Mouse (Mus musculus) liver, adult 2 months (tissue): Measurements from ENCODE around the gene Prkcz. TPM values are rescaled to one million over a fixed set of nuclear protein-coding genes. Genes with fewer than 3 reads are reported as not detected.

Experiments used
- DNase-seq: peaks from one replicate; pipeline ENCODE4 v3.0.0-alpha.2; 2011; ENCODE audit warnings: low read depth, low spot score; ENCODE audit errors: extremely low read depth
- H3K27ac ChIP-seq: fragments of 200-500 bp; replicated peaks from 2 replicates; pipeline ENCODE4 v1.5.1; 2012; ENCODE audit warnings: low read depth, mild to moderate bottlenecking, control low read depth, inconsistent platforms, low read length; ENCODE audit not compliant: insufficient read depth
- H3K27me3 ChIP-seq: fragments of 200-500 bp; 2 replicates; pipeline ENCODE4 v1.6.1; 2012; ENCODE audit warnings: mild to moderate bottlenecking, moderate library complexity, low read length, inconsistent platforms; ENCODE audit not compliant: control insufficient read depth, insufficient read depth
- H3K36me3 ChIP-seq: fragments of 200-500 bp; 2 replicates; pipeline ENCODE4 v1.6.1; 2012; ENCODE audit warnings: low read length, inconsistent platforms; ENCODE audit not compliant: control insufficient read depth, insufficient read depth
- H3K4me1 ChIP-seq: fragments of 200-500 bp; 2 replicates; pipeline ENCODE4 v1.6.1; 2011; ENCODE audit warnings: low read length; ENCODE audit not compliant: control insufficient read depth, insufficient read depth
- H3K4me3 ChIP-seq: fragments of 200-500 bp; 2 replicates; pipeline ENCODE4 v1.5.1; 2011; ENCODE audit warnings: low read depth, mild to moderate bottlenecking, control low read depth, low read length, moderate library complexity; ENCODE audit not compliant: insufficient read depth
- H3K79me2 ChIP-seq: fragments of 200-500 bp; 2 replicates; pipeline ENCODE4 v1.6.1; 2012; ENCODE audit warnings: inconsistent platforms, mild to moderate bottlenecking, low read length, moderate library complexity; ENCODE audit not compliant: control insufficient read depth, insufficient read depth
- H3K9ac ChIP-seq: fragments of 200-500 bp; 2 replicates; pipeline ENCODE4 v1.6.1; 2012; ENCODE audit warnings: low read depth, mild to moderate bottlenecking, control low read depth, inconsistent platforms, low read length
- CTCF ChIP-seq: fragments of 200-500 bp; IDR thresholded peaks from 2 replicates; pipeline ENCODE4 v1.5.1; 2011; ENCODE audit warnings: low read depth, low read length, control low read depth
- POLR2A ChIP-seq: fragments of 200-500 bp; IDR thresholded peaks from 2 replicates; pipeline ENCODE4 v1.6.1; 2011; ENCODE audit warnings: low read length, control low read depth; ENCODE audit not compliant: insufficient read depth; ENCODE audit errors: extremely low read depth
- WGBS: fragments of 180-500 bp; shearing (Covaris S2); methylation state at CpG from one replicate; pipeline ENCODE4 v1.1.7; 2018; 5-methylcytosine and 5-hydroxymethylcytosine counted together
- polyA plus RNA-seq: library from polyadenylated mRNA; depleted of rRNA; stranded (reverse); fragments of >200 nt; gene quantifications from 2 replicates; pipeline ENCODE4 v1.2.3, GENCODE M21; 2012
- total RNA-seq: library from RNA; depleted of rRNA; stranded (reverse); fragments of >200 nt; gene quantifications from 2 replicates; pipeline ENCODE4 v1.2.3, GENCODE M21; 2014

Gene Prkcz
- total and polyA plus RNA-seq, 2 experiments, result 11.4 to 18.3 TPM

DNA sequence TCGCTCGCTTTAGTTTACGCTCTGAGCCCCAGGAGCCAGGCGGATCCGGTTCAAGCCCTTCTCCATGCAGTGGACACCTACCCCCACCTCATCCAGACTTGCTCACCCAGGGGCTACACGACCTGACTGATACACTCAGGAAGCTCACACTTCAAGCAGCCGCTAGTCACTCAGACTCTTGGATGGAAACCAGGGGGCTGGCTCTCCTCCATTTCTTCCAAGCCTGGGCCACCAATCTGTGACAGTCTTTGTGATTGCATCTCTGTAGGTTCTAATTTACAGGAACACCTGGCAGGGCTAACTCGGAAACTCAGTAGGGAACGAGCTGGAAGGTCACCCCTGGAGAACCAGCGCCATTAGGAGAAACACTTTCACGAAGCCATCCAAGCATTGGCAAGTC, 73.4 kb downstream of the Prkcz start:
- Histone ChIP-seq H3K27me3 (no peaks in the 10 kb centered on the region), H3K36me3 (no peaks in the 10 kb centered on the region), H3K4me3 (no peak overlapping the region), H3K79me2 (no peaks in the 10 kb centered on the region), H3K4me1 (no peaks in the 10 kb centered on the region), H3K9ac (no peak overlapping the region), H3K27ac (no peak overlapping the region)
- no peak for TF ChIP-seq POLR2A
- no peak for TF ChIP-seq CTCF
- DNase-seq, result no peak
- WGBS, result 87% methylated on average over 11 of the region's 11 CpGs

DNA sequence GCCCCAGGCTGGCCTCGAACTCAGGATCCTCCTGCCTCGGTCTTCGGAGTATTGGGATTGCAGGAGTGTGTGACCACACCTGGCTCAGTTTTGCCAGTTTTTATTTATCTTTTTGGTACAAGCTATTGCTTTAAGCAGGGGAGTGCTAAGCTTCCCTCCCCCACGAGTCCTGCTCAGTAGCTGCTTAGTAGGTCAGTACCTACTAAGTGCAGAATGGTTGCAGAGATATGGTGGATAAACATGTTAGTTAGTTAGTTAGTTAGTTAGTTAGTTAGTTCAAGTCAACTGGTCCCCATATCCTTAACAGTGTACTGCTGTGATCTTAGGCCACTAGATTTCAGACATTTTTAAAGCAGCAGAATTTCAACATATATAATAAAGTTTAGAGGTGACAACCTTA, 75.1 kb downstream of the Prkcz start:
- no peak overlapping the region for H3K4me3 ChIP-seq
- TF ChIP-seq CTCF (no peak), POLR2A (no peak)
- no peaks in the 10 kb centered on the region for H3K36me3 ChIP-seq
- H3K27me3 ChIP-seq, result no peaks in the 10 kb centered on the region
- no peak for DNase-seq
- H3K4me1 ChIP-seq, result peaks cover 3% of the 10 kb centered on the region; the same call in 1 of the 2 replicates
- H3K9ac ChIP-seq, result no peak overlapping the region
- H3K27ac ChIP-seq, result no peak overlapping the region
- H3K79me2 ChIP-seq, result no peaks in the 10 kb centered on the region
- 91% methylated on average over 4 of the region's 4 CpGs for WGBS

DNA sequence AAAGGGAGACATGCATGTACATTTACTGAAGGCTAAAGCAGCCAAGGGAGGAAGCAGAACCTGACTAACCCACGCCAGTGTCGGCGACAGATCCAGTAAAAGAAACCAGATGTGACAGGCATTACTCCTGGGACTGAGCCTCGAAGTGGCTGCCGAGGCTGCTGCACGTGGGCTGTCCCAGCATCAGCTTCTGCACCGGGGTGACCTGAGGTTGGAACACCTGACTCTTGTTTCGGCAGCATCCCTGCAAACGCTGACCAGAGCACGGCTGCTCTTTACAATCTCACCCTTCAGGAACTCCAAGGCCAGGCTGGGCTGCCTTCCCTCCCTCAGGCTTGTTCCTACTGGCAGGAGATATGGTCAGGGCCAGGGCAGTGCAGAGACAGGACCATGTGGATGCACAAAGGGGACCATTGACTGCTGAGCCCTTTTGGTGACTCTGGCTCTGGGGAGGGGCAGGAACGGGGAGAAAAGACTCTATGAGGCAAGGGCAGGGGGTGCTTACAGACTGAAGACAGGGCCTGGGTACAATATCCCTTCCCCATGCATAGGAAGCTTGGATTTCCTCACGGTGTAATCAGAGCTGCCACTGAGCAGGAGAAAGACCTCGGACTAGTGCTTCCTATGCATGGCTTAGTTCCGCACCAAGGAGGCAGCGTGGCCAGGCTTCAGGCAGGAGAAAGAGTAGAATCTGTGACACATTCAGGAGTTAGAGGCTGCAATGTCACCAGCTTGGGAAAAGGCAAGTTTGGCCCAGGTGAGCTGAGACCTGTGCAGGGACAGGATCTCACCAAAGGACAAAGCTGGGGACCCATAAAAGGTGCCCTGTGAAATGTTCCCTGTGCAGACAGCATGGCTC, 76.4 kb downstream of the Prkcz start:
- H3K36me3 ChIP-seq, result no peaks in the 10 kb centered on the region
- H3K79me2 ChIP-seq, result no peaks in the 10 kb centered on the region
- H3K4me3 ChIP-seq, result no peak overlapping the region
- peaks cover 7% of the 10 kb centered on the region; the same call in 1 of the 2 replicates for H3K4me1 ChIP-seq
- WGBS, result 89% methylated on average over 15 of the region's 15 CpGs
- H3K27me3 ChIP-seq, result no peaks in the 10 kb centered on the region
- DNase-seq, result no peak
- H3K27ac ChIP-seq, result no peak overlapping the region
- TF ChIP-seq CTCF (no peak), POLR2A (no peak)
- no peak overlapping the region for H3K9ac ChIP-seq

DNA sequence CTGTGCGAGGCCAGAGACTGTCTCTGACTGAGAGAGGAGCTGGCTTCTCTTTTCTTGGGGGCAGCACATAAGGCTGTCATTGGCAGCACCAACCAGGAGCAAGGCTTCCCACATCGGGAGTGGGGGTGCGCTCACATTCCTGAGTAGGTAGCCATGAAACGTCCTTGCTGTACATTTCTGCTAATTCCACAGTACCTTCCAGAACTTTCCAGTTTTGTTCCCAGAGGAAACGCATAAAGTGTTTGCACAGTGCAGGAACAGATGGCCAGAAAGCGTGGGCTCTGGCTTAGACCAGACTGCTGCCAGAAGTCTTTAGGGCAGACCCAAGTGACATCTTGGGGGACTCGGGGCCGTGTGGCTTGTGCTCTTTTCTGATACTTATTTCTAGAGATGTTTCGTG, 77.6 kb downstream of the Prkcz start:
- H3K9ac ChIP-seq, result no peak overlapping the region
- H3K79me2 ChIP-seq, result no peaks in the 10 kb centered on the region
- no peak overlapping the region for H3K4me3 ChIP-seq
- no peaks in the 10 kb centered on the region for H3K36me3 ChIP-seq
- TF ChIP-seq POLR2A (no peak), CTCF (no peak)
- peaks cover 7% of the 10 kb centered on the region; the same call in 1 of the 2 replicates for H3K4me1 ChIP-seq
- 87% methylated on average over 9 of the region's 9 CpGs for WGBS
- DNase-seq, result no peak
- H3K27ac ChIP-seq, result no peak overlapping the region
- H3K27me3 ChIP-seq, result no peaks in the 10 kb centered on the region

GRCm38 (mm10) chr4:155283001-155283503, 78.1 kb downstream of the Prkcz start:
- no peak overlapping the region for H3K27ac ChIP-seq
- H3K4me1 ChIP-seq, result peaks cover 7% of the 10 kb centered on the region; the same call in 1 of the 2 replicates
- DNase-seq, result no peak
- no peak overlapping the region for H3K4me3 ChIP-seq
- WGBS, result 75% methylated on average over 11 of the region's 11 CpGs
- no peaks in the 10 kb centered on the region for H3K27me3 ChIP-seq
- no peak overlapping the region for H3K9ac ChIP-seq
- H3K79me2 ChIP-seq, result no peaks in the 10 kb centered on the region
- TF ChIP-seq POLR2A, result no peak
- TF ChIP-seq CTCF, result no peak
- no peaks in the 10 kb centered on the region for H3K36me3 ChIP-seq

DNA sequence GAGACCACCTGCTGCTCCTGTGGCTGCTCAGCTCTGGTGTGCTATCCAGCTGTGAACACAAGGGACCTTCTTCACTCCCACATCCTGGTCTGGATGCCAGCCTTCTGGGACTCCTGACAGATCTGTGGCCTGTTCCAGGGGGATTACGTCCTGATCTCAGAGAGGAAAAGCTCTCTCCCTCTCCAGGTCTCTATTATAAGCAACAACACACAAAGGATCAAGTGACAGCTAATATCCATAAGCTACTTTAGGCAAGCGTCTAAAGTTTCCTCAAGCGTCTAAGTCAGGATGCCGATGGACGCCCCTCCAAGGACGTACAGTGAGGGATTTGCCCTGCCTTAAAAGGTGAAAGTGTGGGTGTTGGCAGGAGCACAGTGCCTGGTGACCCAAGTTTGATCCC, 78.9 kb downstream of the Prkcz start:
- 93% methylated on average over 6 of the region's 6 CpGs for WGBS
- H3K79me2 ChIP-seq, result no peaks in the 10 kb centered on the region
- H3K27ac ChIP-seq, result no peak overlapping the region
- H3K4me1 ChIP-seq, result peaks cover 7% of the 10 kb centered on the region; the same call in 1 of the 2 replicates
- H3K4me3 ChIP-seq, result no peak overlapping the region
- no peak for TF ChIP-seq POLR2A
- no peak for TF ChIP-seq CTCF
- no peaks in the 10 kb centered on the region for H3K36me3 ChIP-seq
- H3K9ac ChIP-seq, result no peak overlapping the region
- DNase-seq, result no peak
- H3K27me3 ChIP-seq, result no peaks in the 10 kb centered on the region
